Mouse (Mus musculus) neural tube, embryonic 15.5 days (tissue): Measurements from ENCODE around the gene Smg9. TPM values are rescaled to one million over a fixed set of nuclear protein-coding genes. Genes with fewer than 3 reads are reported as not detected.

Experiments
- ATAC-seq: fragments of 200-750 bp; cut with Nextera tagmentation; 2 replicates; pipeline ENCODE4 v1.8.0; 2017; ENCODE audit warnings: mild to moderate bottlenecking, moderate TSS enrichment, moderate library complexity; ENCODE audit not compliant: low FRiP score
- H3K27ac ChIP-seq: fragments of 300-500 bp; sonication (generic); replicated peaks from 2 replicates; pipeline ENCODE4 v1.5.1; 2015; ENCODE audit warnings: mild to moderate bottlenecking, inconsistent platforms
- H3K27me3 ChIP-seq: fragments of 300-500 bp; sonication (generic); replicated peaks from 2 replicates; pipeline ENCODE4 v1.6.1; 2015; ENCODE audit warnings: inconsistent platforms
- H3K36me3 ChIP-seq: fragments of 300-500 bp; sonication (generic); 2 replicates; pipeline ENCODE4 v1.6.1; 2015; ENCODE audit warnings: inconsistent platforms
- H3K4me1 ChIP-seq: fragments of 300-500 bp; sonication (generic); 2 replicates; pipeline ENCODE4 v1.6.1; 2015; ENCODE audit warnings: inconsistent platforms
- H3K4me2 ChIP-seq: fragments of 300-500 bp; sonication (generic); 2 replicates; pipeline ENCODE4 v1.6.1; 2015; ENCODE audit warnings: inconsistent platforms, mild to moderate bottlenecking, moderate library complexity
- H3K4me3 ChIP-seq: fragments of 300-500 bp; sonication (generic); replicated peaks from 2 replicates; pipeline ENCODE4 v1.5.1; 2015; ENCODE audit warnings: mild to moderate bottlenecking, inconsistent platforms
- H3K9ac ChIP-seq: fragments of 300-500 bp; sonication (generic); replicated peaks from 2 replicates; pipeline ENCODE4 v1.6.1; 2015; ENCODE audit warnings: mild to moderate bottlenecking, inconsistent platforms
- H3K9me3 ChIP-seq: fragments of 300-500 bp; sonication (generic); replicated peaks from 2 replicates; pipeline ENCODE4 v1.6.1; 2016; ENCODE audit warnings: inconsistent platforms
- WGBS: fragments of 180-500 bp; shearing (Covaris S2); methylation state at CpG from one replicate; pipeline ENCODE4 v1.1.7; 2015; ENCODE audit warnings: mixed read lengths; 5-methylcytosine and 5-hydroxymethylcytosine counted together
- polyA plus RNA-seq: library from polyadenylated mRNA; unstranded; fragments of >200 nt; fragmentation: Nextera tagmentation; extraction: Ambion mirVana; gene quantifications from 2 replicates; pipeline ENCODE4 v1.2.1, GENCODE M21; 2015

Smg9 gene
- polyA plus RNA-seq: 34.4 and 38.3 TPM in 2 replicates

DNA sequence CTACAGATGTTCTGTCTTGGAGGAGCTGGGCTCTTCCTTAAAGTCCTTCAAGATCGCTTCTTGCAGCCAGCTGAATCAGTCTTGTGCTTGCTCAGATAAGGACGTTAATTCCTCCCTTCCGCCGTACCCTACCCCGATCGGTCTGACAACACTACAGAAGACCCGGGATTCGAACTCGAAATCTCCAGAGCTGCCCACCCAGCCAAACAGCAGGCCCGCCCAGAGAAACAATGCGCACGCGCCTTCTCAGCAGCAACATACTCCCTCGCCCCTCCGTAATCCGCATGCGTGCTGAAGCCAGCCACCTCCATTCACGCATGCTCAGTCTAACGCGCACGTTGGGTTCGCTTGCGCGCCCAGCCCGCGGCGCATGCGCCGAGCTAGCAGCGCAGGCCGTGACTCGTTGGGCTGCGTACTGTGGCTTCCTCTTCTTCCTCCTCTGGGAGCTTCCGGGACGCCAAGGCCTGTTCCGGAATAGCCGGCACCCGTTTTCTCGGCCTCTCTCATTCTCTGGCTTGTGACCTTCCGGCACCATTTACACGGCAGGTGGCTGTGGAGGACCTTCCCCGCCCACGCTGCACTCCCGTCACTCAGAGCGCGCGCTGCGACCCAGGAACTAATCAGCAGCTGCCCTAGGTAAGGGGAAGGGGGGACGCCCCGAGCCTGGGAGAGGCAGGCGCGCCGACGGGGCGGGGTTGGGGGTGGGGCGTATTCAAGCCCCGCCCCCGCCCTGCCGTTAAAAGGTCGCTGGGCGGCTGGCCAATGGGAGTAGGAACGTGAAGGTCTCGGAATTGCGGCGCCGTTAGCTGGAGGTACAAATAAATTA lies at the start of gene Smg9:
Gene Smg9, plus strand, starts transcription at position 364 of the 826 bp plus-strand sequence.
- Histone ChIP-seq H3K9ac (peak within 1 kb of the TSS; percentile 53), H3K9me3 (no peaks in the 10 kb centered on the region), H3K4me2 (peak within 1 kb of the TSS; percentile 60), H3K27ac (peak within 1 kb of the TSS; percentile 94), H3K27me3 (no peaks in the 10 kb centered on the region), H3K36me3 (peaks cover 13% of the 10 kb centered on the region), H3K4me3 (peak within 1 kb of the TSS; percentile 49), H3K4me1 (peaks cover 24% of the 10 kb centered on the region; the same call in 1 of the 2 replicates)
- peak; percentile 97 for ATAC-seq
- 3% methylated on average over 64 of the region's 66 CpGs for WGBS

DNA sequence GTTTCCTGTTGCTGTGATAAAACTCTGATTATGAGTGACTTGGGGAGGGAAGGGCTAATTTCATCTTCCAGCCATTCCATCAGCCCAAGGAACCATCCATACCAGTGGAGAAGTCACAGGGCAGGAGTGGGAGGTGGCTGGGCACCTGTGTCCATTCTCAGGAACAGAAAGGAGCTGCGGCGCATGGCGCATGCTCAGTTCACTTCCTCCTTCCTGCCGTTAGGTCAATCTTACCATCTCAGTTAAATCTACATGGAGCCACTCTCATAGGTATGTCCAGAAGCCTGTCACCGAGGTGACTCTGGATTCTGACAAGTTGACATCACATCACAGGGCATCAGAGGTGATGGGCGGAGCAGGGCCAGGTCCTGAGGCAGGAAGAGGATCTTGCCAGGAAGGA lies 43.8 kb upstream of the Smg9 start:
- Histone ChIP-seq H3K4me1 (no peaks in the 10 kb centered on the region), H3K9ac (no peak overlapping the region), H3K4me3 (no peak overlapping the region), H3K27ac (no peak overlapping the region), H3K4me2 (no peak overlapping the region), H3K36me3 (no peaks in the 10 kb centered on the region), H3K9me3 (no peaks in the 10 kb centered on the region), H3K27me3 (no peaks in the 10 kb centered on the region; the same call in 1 of the 2 replicates)
- ATAC-seq: no peak
- WGBS: 83% methylated on average over 6 of the region's 6 CpGs

DNA sequence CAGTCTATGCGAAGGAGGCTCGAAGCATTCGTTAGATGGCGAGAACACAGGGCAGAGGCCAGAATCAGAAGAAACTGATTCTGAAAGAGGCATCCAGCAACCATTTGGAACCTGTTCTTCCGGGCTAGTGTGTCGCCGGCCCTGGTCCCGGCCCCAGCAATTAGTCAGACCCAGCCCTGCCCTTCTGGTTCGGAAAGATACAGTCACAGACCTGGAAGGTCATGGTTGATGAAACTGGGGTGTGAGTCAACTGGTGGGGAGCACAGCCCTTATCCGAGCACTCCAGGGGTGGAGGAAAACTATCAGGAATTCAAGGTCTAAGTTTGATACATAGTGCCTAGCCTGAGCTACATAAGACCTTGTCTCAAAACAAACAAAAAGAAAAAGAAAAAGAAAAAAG lies 43.3 kb upstream of the Smg9 start:
- no peak overlapping the region for H3K4me3 ChIP-seq
- H3K4me1 ChIP-seq: no peaks in the 10 kb centered on the region
- H3K27me3 ChIP-seq: no peaks in the 10 kb centered on the region; the same call in 1 of the 2 replicates
- no peak overlapping the region for H3K4me2 ChIP-seq
- H3K9me3 ChIP-seq: no peaks in the 10 kb centered on the region
- H3K9ac ChIP-seq: no peak overlapping the region
- H3K27ac ChIP-seq: no peak overlapping the region
- H3K36me3 ChIP-seq: no peaks in the 10 kb centered on the region
- no peak for ATAC-seq
- 84% methylated on average over 10 of the region's 10 CpGs for WGBS

DNA sequence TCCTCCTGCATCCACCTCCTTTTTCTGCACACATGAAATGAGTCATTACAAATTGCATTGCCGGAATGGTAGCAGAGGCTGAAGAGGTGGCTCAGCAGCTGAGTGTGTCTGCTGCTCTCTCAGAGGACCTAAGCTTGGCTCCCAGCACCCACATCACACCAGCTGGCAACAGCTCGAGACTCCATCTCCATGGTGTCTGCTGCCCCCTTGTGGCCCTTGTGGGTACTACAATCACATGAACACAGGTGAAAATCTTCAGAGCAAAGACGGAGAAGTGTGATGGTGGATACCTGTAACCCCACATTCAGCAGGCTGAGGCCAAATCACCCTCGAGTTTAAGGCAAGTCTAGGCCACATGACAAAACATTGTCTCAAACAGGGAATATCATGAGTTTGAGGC lies 41.5 kb upstream of the Smg9 start:
- no peak overlapping the region for H3K27ac ChIP-seq
- WGBS: 55% methylated on average over 4 of the region's 4 CpGs
- H3K4me1 ChIP-seq: no peaks in the 10 kb centered on the region
- H3K4me2 ChIP-seq: no peak overlapping the region
- H3K9me3 ChIP-seq: no peaks in the 10 kb centered on the region
- no peak for ATAC-seq
- no peak overlapping the region for H3K9ac ChIP-seq
- no peak overlapping the region for H3K4me3 ChIP-seq
- no peaks in the 10 kb centered on the region for H3K36me3 ChIP-seq
- no peaks in the 10 kb centered on the region; the same call in none of the 2 replicates for H3K27me3 ChIP-seq

DNA sequence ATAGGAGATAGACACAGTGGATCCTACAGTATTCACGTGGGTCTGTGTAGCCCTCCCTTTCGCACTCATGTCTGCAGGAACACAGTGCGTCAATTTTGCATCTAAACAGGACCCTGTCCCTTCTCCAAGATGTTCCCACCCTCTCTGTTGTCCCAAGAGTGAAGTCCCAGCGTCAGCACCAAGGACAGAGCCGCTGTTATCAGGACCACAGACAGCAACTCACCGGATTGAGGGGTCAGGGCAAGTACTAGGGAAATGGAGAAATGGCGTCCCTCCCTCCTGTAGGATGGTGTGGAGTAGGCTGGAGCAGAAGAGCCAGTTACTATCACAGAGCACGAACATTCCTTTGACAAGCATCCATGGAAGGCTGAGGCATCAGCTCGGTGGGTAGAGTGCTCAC lies 40.1 kb upstream of the Smg9 start:
- Histone ChIP-seq H3K27me3 (no peaks in the 10 kb centered on the region; the same call in 1 of the 2 replicates), H3K27ac (no peak overlapping the region), H3K9me3 (no peaks in the 10 kb centered on the region), H3K4me2 (no peak overlapping the region), H3K9ac (no peak overlapping the region), H3K4me3 (no peak overlapping the region), H3K4me1 (no peaks in the 10 kb centered on the region), H3K36me3 (no peaks in the 10 kb centered on the region)
- ATAC-seq: no peak
- 27% methylated on average over 9 of the region's 9 CpGs for WGBS

DNA sequence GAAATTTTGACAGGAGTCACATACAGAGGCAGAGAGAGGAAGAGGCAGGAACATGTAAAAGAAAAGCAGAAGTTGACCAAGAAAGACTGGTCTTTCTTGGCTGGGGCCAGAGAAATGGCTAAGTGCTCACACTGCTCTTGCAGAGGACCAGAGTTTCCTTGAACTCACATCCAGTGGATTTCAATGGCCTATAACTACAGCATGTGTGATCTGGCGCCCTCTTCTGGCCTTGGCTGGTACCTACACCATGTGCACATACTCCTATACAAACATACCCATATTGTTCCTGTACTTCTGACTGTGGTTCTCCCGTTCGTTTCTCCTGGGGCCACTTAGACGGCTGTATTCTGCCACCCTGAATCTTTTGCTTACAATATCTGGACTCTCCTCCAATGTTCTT lies 38.4 kb upstream of the Smg9 start:
- H3K4me2 ChIP-seq: no peak overlapping the region
- no peaks in the 10 kb centered on the region for H3K9me3 ChIP-seq
- H3K36me3 ChIP-seq: no peaks in the 10 kb centered on the region
- H3K27ac ChIP-seq: no peak overlapping the region
- no peak for ATAC-seq
- H3K4me1 ChIP-seq: no peaks in the 10 kb centered on the region
- WGBS: 67% methylated on average over 4 of the region's 4 CpGs
- no peak overlapping the region for H3K9ac ChIP-seq
- no peak overlapping the region for H3K4me3 ChIP-seq
- no peaks in the 10 kb centered on the region; the same call in 1 of the 2 replicates for H3K27me3 ChIP-seq

DNA sequence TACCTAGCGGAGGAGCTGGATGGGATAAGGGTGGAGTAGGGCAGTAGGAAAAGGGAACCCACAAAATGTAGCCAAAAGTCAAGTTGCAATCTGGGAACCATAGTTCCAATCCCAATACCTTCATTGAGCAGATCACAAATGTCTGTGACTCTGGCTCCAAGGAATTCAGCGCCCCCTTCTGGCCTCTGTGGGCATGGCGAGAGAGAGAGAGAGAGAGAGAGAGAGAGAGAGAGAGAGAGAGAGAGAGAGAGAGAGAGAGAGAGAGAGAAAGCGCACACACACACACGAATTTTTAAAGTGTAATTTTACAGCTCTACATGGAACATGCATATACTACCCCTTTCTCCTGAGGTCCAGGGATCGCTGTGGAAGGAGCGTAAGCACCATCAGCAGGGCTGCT lies 36.2 kb upstream of the Smg9 start:
- Histone ChIP-seq H3K9me3 (no peaks in the 10 kb centered on the region), H3K4me2 (no peak overlapping the region), H3K4me3 (no peak overlapping the region), H3K4me1 (no peaks in the 10 kb centered on the region), H3K27ac (no peak overlapping the region), H3K36me3 (no peaks in the 10 kb centered on the region), H3K9ac (no peak overlapping the region), H3K27me3 (no peaks in the 10 kb centered on the region; the same call in 1 of the 2 replicates)
- no peak for ATAC-seq
- 26% methylated on average over 7 of the region's 7 CpGs for WGBS

DNA sequence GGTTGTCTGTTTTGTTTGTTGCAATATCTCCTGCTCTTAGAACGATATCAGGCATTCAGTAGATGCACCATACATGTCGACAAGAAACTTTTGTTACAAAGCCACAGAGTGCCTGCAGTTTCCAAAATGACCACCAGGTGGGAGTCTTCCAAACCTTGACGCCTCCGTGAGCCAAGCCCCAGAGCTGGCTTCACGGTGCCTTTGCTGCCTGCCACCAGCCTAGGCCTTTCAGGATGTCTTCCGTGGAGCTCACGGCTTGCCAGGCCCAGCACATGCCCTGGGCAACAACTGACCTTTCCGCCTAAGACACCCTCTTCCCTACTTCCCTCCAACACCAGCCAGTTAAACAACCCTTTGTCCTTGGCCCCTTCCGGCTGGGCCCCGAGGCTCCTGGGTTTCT lies 34.6 kb upstream of the Smg9 start:
- Histone ChIP-seq H3K27me3 (no peaks in the 10 kb centered on the region; the same call in 1 of the 2 replicates), H3K4me3 (no peak overlapping the region), H3K4me2 (no peak overlapping the region), H3K9ac (no peak overlapping the region), H3K27ac (no peak overlapping the region), H3K9me3 (no peaks in the 10 kb centered on the region), H3K36me3 (no peaks in the 10 kb centered on the region), H3K4me1 (no peaks in the 10 kb centered on the region)
- ATAC-seq: peak; percentile 75; the same call in 1 of the 2 replicates
- WGBS: 26% methylated on average over 10 of the region's 10 CpGs

DNA sequence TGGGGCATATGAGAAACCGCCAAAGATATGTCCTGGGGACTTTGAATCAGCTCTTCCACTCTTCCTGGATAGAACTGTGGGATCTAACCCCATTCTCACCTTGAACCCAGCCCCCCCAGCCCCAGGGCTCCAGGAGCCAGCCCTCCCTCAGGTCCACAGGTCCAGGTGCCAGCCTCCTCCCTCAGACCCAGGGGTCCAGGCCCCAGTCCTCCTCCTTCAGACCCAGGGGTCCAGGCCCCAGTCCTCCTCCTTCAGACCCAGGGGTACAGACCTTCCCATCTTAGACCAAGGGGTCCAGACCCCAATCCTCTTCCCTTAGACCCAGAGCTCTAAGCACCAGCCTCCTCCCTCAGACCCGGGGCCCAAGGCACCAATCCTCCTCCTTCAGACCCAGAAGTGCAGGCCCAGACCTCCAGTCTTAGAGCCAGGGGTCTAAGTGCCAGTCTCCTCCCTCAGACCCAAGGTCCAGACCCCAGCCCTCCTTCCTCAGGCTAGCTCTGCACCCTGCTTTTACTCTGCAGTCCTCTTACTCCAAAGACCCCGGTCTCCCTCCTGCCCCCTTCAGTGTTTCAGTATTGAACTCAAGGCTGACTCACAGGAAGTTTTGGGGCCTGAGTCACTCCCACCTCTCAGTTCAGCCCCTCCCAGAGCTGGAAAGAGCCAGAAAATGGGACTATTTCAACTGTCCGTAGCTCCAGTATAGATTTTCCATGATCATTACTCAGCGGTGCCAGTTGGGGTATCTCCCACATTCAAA lies 34.0 kb upstream of the Smg9 start:
- no peak overlapping the region for H3K27ac ChIP-seq
- no peaks in the 10 kb centered on the region for H3K9me3 ChIP-seq
- H3K4me1 ChIP-seq: no peaks in the 10 kb centered on the region
- no peaks in the 10 kb centered on the region for H3K36me3 ChIP-seq
- no peaks in the 10 kb centered on the region; the same call in 1 of the 2 replicates for H3K27me3 ChIP-seq
- H3K4me2 ChIP-seq: no peak overlapping the region
- no peak overlapping the region for H3K9ac ChIP-seq
- WGBS: 82% methylated on average over 5 of the region's 5 CpGs
- H3K4me3 ChIP-seq: no peak overlapping the region
- no peak for ATAC-seq

DNA sequence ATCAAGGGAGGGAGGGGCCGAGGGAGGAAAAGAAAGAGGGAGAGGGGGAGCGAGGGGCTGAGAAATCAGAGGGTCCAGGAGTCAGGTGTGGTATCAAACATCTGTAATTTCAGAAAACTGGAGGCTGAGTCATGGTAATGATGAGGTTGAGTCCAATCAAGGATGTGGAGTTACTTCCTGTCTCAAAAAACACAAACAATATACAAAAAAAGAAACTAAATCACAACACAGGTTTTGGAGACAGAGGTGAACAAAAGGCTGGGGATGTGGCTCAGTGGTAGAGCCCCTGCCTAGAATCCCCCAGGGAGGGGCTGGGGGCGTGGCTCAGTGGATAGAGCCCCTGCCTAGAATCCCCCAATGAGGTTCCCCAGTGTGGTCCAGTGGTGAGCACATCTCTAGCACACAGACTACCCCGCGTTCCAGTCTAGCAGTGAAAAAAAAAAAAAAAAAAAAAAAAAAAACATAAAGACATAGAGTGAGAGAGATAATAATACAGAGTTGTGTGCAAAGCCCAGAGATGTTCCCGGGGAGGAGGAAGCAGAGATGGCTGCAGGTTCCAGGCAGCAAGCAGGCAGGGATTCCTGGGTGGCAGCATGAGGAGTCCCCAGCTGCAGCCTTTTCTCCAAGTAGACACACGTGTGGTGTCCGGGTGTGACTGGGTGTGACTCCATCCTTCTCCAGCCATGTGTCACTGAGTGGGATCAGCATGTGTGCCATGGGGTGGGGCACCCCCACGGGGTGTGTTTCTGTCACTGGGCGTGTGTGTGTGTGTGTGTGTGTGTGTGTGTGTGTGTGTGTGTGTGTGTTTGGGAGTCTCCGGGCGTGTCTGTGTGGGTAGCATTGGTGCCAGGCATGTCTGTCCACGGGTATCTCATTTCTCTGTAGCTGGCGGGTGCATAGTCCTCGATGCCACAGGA lies 32.4 kb upstream of the Smg9 start:
- WGBS: 80% methylated on average over 14 of the region's 15 CpGs
- H3K36me3 ChIP-seq: no peaks in the 10 kb centered on the region
- H3K27me3 ChIP-seq: no peaks in the 10 kb centered on the region
- H3K4me2 ChIP-seq: no peak overlapping the region
- H3K9me3 ChIP-seq: no peaks in the 10 kb centered on the region
- H3K4me1 ChIP-seq: no peaks in the 10 kb centered on the region
- ATAC-seq: no peak
- no peak overlapping the region for H3K9ac ChIP-seq
- H3K27ac ChIP-seq: no peak overlapping the region
- H3K4me3 ChIP-seq: no peak overlapping the region

DNA sequence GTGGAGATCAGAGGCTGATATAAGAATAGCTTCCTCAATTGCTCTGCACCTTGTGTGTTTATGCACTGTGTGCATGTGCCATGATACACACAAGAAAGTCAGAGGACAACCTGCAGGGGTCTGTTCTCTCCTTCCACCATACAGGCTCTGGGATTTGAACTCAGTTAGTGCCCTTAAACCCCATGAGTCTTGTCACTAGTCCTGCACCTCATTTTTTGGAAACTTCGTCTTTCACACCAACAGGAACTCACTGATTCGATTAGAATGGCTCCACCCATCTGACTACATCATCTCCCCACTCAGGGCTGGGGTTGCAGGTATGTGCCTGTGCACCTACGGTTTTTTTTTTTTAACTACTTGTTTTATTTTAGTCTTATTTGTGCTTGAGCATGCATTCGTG lies 31.2 kb upstream of the Smg9 start:
- no peak for ATAC-seq
- Histone ChIP-seq H3K4me2 (no peak overlapping the region), H3K9me3 (no peaks in the 10 kb centered on the region), H3K36me3 (no peaks in the 10 kb centered on the region), H3K27me3 (no peaks in the 10 kb centered on the region), H3K27ac (no peak overlapping the region), H3K4me1 (peaks cover 2% of the 10 kb centered on the region; the same call in 1 of the 2 replicates), H3K9ac (no peak overlapping the region), H3K4me3 (no peak overlapping the region)
- WGBS: 72% methylated on average over 4 of the region's 4 CpGs
